Mouse (Mus musculus): Measurements from ENCODE around the gene Sox18. TPM values are rescaled to one million over a fixed set of nuclear protein-coding genes. Genes with fewer than 3 reads are reported as not detected.

The Sox18 gene
- not detected for polyA plus RNA-seq (2017; shearing (Covaris generic))

GRCm38 (mm10) chr2:181671326-181671725 is at the start of gene Sox18:
Gene Sox18 (minus strand): TSS chr2:181671640.

GRCm38 (mm10) chr2:181714903-181715326 is 43.5 kb upstream of the Sox18 start, which contains the start of gene Oprl1:
Gene Oprl1 (plus strand): TSS chr2:181715016.

GRCm38 (mm10) chr2:181698241-181698640 is 26.8 kb upstream of the Sox18 start, which contains the start of gene Lkaaear1:
Gene Lkaaear1 (minus strand): TSS chr2:181698442.

DNA sequence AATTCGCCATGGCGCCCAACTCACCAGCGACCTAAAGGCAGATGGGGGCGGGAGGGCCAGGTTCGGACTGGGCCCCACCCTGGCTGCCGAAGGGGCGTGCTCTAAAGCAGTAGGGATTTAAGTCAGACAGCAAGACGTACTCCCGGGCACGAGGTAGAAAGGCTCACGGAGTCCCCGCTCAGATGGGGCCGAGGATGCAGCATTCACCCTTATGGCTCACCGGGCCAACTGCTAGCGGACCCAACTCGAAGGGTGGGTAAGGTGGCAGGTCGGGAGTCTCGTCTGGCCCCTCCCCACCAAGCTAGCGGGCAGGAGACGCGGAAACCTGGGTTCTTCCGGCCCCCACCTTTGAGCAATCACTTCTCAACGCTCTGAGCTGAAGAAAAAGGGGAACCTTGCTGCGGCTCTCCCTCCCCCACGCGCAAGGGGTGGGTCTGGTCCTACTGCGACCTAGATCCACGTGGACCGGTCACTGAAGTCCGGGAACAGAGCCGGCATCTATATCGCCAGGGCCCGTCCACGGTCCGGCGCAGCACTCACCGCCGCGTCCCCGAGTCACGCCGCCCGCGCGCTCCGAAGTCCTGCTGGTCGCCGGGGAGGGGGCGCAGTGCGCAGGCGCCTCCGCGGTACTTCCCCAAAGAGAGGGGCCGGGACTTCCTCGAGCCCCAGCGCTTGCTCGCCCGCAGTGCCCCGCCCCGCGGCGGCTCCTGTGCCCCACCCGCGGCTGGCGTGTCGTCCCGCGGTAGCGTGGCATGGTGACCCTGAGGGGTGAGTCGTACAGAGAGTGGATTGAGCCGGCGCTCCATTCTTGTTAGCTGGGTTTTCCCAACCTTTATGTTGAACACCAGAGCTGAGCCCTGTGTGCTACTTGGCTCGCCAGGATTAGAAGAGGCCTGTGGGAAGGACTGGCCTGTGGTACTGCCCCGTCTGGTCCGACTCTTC is 22.2 kb upstream of the Sox18 start, which contains the start of gene Rgs19:
Gene Rgs19, minus strand, starts transcription at position 639 of the 942 bp plus-strand sequence.

GRCm38 (mm10) chr2:181679951-181680715 is 8.7 kb upstream of the Sox18 start, which contains the start of gene Tcea2:
Gene Tcea2 (plus strand): TSS chr2:181680310.

GRCm38 (mm10) chr2:181656734-181657133 is 14.7 kb downstream of the Sox18 start, which contains the start of gene Gm29797:
Gene Gm29797 (plus strand): TSS chr2:181657034.

Other genes with a start within 250 kb of the Sox18 start
- 1.6 TPM for gene Zbtb46, start 212.2 kb downstream of the Sox18 start, polyA plus RNA-seq (2017; shearing (Covaris generic))
- not detected for gene Abhd16b, start 178.4 kb downstream of the Sox18 start, polyA plus RNA-seq (2017; shearing (Covaris generic))
- 98.8 TPM for gene Tpd52l2, start 174.5 kb downstream of the Sox18 start, polyA plus RNA-seq (2017; shearing (Covaris generic))
- 112 TPM for gene Dnajc5, start 151.2 kb downstream of the Sox18 start, polyA plus RNA-seq (2017; shearing (Covaris generic))
- gene Uckl1, start 86.7 kb downstream of the Sox18 start, polyA plus RNA-seq (2017; shearing (Covaris generic)): 195 TPM
- gene Prpf6, start 79.8 kb downstream of the Sox18 start, polyA plus RNA-seq (2017; shearing (Covaris generic)): 101 TPM
- gene Zfp512b, start 78.8 kb downstream of the Sox18 start, polyA plus RNA-seq (2017; shearing (Covaris generic)): 15.3 TPM
- 7.0 TPM for gene Samd10, start 72.4 kb downstream of the Sox18 start, polyA plus RNA-seq (2017; shearing (Covaris generic))
- gene Gm29797, start 14.6 kb downstream of the Sox18 start, polyA plus RNA-seq (2017; shearing (Covaris generic)): not detected
- 15.2 TPM for gene Tcea2, start 8.7 kb upstream of the Sox18 start, polyA plus RNA-seq (2017; shearing (Covaris generic))
- gene Rgs19, start 22.3 kb upstream of the Sox18 start, polyA plus RNA-seq (2017; shearing (Covaris generic)): 234 TPM
- not detected for gene Lkaaear1, start 26.8 kb upstream of the Sox18 start, polyA plus RNA-seq (2017; shearing (Covaris generic))
- not detected for gene Oprl1, start 43.4 kb upstream of the Sox18 start, polyA plus RNA-seq (2017; shearing (Covaris generic))
- gene Myt1, start 91.7 kb upstream of the Sox18 start, polyA plus RNA-seq (2017; shearing (Covaris generic)): not detected
- 90.0 TPM for gene Pcmtd2, start 166.2 kb upstream of the Sox18 start, polyA plus RNA-seq (2017; shearing (Covaris generic))
- 35.9 TPM for gene Polr3k, start 192.7 kb upstream of the Sox18 start, polyA plus RNA-seq (2017; shearing (Covaris generic))